Mouse (Mus musculus) lung, postnatal 0 days (tissue): ENCODE data around the gene Enox1. TPM values are rescaled to one million over a fixed set of nuclear protein-coding genes. Genes with fewer than 3 reads are reported as not detected.
A peak's percentile ranks its signal among the peaks of the same experiment; 100 is the strongest.

Experiments
- ATAC-seq: fragments of 200-750 bp; cut with Nextera tagmentation; 2 replicates; pipeline ENCODE4 v1.8.0; 2017; ENCODE audit warnings: moderate library complexity
- DNase-seq: peaks from one replicate; pipeline ENCODE4 v3.0.0-alpha.2; 2016; ENCODE audit warnings: low spot score
- H3K27ac ChIP-seq: fragments of 300-500 bp; sonication (generic); 2 replicates; pipeline ENCODE4 v1.5.1; 2014; ENCODE audit warnings: antibody characterized with exemption, mild to moderate bottlenecking, low read length, mixed read lengths
- H3K27me3 ChIP-seq: fragments of 300-500 bp; sonication (generic); replicated peaks from 2 replicates; pipeline ENCODE4 v1.6.1; 2014; ENCODE audit warnings: low read length, mixed read lengths; ENCODE audit not compliant: insufficient read depth
- H3K36me3 ChIP-seq: fragments of 300-500 bp; sonication (generic); 2 replicates; pipeline ENCODE4 v1.6.1; 2014; ENCODE audit warnings: low read length, mixed read lengths; ENCODE audit not compliant: insufficient read depth
- H3K4me1 ChIP-seq: fragments of 300-500 bp; sonication (generic); 2 replicates; pipeline ENCODE4 v1.6.1; 2014; ENCODE audit warnings: antibody characterized with exemption, low read depth, low read length, mixed read lengths; ENCODE audit not compliant: insufficient read depth
- H3K4me2 ChIP-seq: fragments of 300-500 bp; sonication (generic); replicated peaks from 2 replicates; pipeline ENCODE4 v1.6.1; 2014; ENCODE audit warnings: low read depth, mild to moderate bottlenecking, low read length, moderate library complexity, mixed read lengths
- H3K4me3 ChIP-seq: fragments of 300-500 bp; sonication (generic); 2 replicates; pipeline ENCODE4 v1.5.1; 2014; ENCODE audit warnings: low read depth, low read length
- H3K9ac ChIP-seq: fragments of 300-500 bp; sonication (generic); replicated peaks from 2 replicates; pipeline ENCODE4 v1.6.1; 2014; ENCODE audit warnings: low read depth, mild to moderate bottlenecking
- H3K9me3 ChIP-seq: fragments of 300-500 bp; sonication (generic); 2 replicates; pipeline ENCODE4 v1.6.1; 2016; ENCODE audit warnings: low read length, mixed read lengths
- CTCF ChIP-seq: IDR thresholded peaks from 2 replicates; pipeline ENCODE4 v1.5.1; 2016; ENCODE audit warnings: antibody characterized with exemption, mild to moderate bottlenecking
- EP300 ChIP-seq: IDR thresholded peaks from 2 replicates; pipeline ENCODE4 v1.6.1; 2016; ENCODE audit warnings: antibody characterized with exemption, mild to moderate bottlenecking, control low read depth
- WGBS: fragments of 180-500 bp; shearing (Covaris S2); extraction: QIAGEN DNeasy Blood & Tissue Kit; methylation state at CpG from one replicate; pipeline ENCODE4 v1.1.7; 2014; 5-methylcytosine and 5-hydroxymethylcytosine counted together
- polyA plus RNA-seq: library from polyadenylated mRNA; unstranded; fragments of >200 nt; fragmentation: Nextera tagmentation; extraction: Ambion mirVana; gene quantifications from 2 replicates; pipeline ENCODE4 v1.2.1, GENCODE M21; 2015

The Enox1 gene
- polyA plus RNA-seq, 1 experiment from 2014 or later = 1.5 TPM

- no peaks in the 10 kb centered on the region for H3K4me1 ChIP-seq
- no peaks in the 10 kb centered on the region for H3K9me3 ChIP-seq
- ATAC-seq (no peak), DNase-seq (no peak)
- H3K4me2 ChIP-seq = no peak overlapping the region
- H3K9ac ChIP-seq = no peak overlapping the region
- H3K27ac ChIP-seq = no peak overlapping the region
- no peak overlapping the region for H3K4me3 ChIP-seq
- no peak for TF ChIP-seq EP300
- no peak for TF ChIP-seq CTCF
- no peaks in the 10 kb centered on the region for H3K36me3 ChIP-seq
- WGBS = 70% methylated on average over 11 of the region's 11 CpGs
- H3K27me3 ChIP-seq = no peaks in the 10 kb centered on the region
Measured at GRCm38 (mm10) chr14:77671961-77672360, 515.4 kb downstream of the Enox1 start.

- DNase-seq (peak; percentile 16), ATAC-seq (peak; percentile 64)
- Histone ChIP-seq H3K4me2 (no peak overlapping the region), H3K9ac (no peak overlapping the region), H3K9me3 (no peaks in the 10 kb centered on the region), H3K4me3 (no peak overlapping the region), H3K36me3 (no peaks in the 10 kb centered on the region), H3K27me3 (no peaks in the 10 kb centered on the region), H3K27ac (no peak overlapping the region), H3K4me1 (no peaks in the 10 kb centered on the region)
- TF ChIP-seq EP300 = no peak
- TF ChIP-seq CTCF = no peak
- 12% methylated on average over 8 of the region's 8 CpGs for WGBS
Measured at GRCm38 (mm10) chr14:77673138-77673537, 516.6 kb downstream of the Enox1 start.

GRCm38 (mm10) chr14:77677951-77678350 is 521.4 kb downstream of the Enox1 start:
- no peak overlapping the region for H3K9ac ChIP-seq
- H3K27me3 ChIP-seq = no peaks in the 10 kb centered on the region
- no peak for ATAC-seq
- no peak overlapping the region for H3K4me3 ChIP-seq
- no peaks in the 10 kb centered on the region for H3K4me1 ChIP-seq
- no peaks in the 10 kb centered on the region for H3K36me3 ChIP-seq
- 69% methylated on average over 7 of the region's 7 CpGs for WGBS
- no peak overlapping the region for H3K4me2 ChIP-seq
- no peak overlapping the region for H3K27ac ChIP-seq
- no peak for DNase-seq
- TF ChIP-seq CTCF (no peak), EP300 (no peak)
- no peaks in the 10 kb centered on the region for H3K9me3 ChIP-seq

- WGBS = 66% methylated on average over 9 of the region's 9 CpGs
- DNase-seq (no peak), ATAC-seq (no peak)
- H3K27me3 ChIP-seq = no peaks in the 10 kb centered on the region
- H3K27ac ChIP-seq = no peak overlapping the region
- H3K36me3 ChIP-seq = no peaks in the 10 kb centered on the region
- TF ChIP-seq CTCF = no peak
- H3K9me3 ChIP-seq = no peaks in the 10 kb centered on the region
- H3K9ac ChIP-seq = no peak overlapping the region
- H3K4me1 ChIP-seq = no peaks in the 10 kb centered on the region
- H3K4me2 ChIP-seq = no peak overlapping the region
- no peak overlapping the region for H3K4me3 ChIP-seq
Measured at GRCm38 (mm10) chr14:77679877-77680276, 523.3 kb downstream of the Enox1 start.

GRCm38 (mm10) chr14:77682888-77683555 is 526.5 kb downstream of the Enox1 start:
- no peak for ATAC-seq

GRCm38 (mm10) chr14:77689816-77690215 is 533.3 kb downstream of the Enox1 start:
- WGBS = 83% methylated on average over 4 of the region's 4 CpGs
- H3K4me2 ChIP-seq = no peak overlapping the region
- no peaks in the 10 kb centered on the region for H3K4me1 ChIP-seq
- TF ChIP-seq CTCF (no peak), EP300 (no peak)
- H3K9ac ChIP-seq = no peak overlapping the region
- H3K9me3 ChIP-seq = no peaks in the 10 kb centered on the region
- ATAC-seq (no peak), DNase-seq (no peak)
- H3K4me3 ChIP-seq = no peak overlapping the region
- no peaks in the 10 kb centered on the region for H3K36me3 ChIP-seq
- no peaks in the 10 kb centered on the region for H3K27me3 ChIP-seq
- no peak overlapping the region for H3K27ac ChIP-seq

More at GRCm38 (mm10) chr14:77682888-77683555, 526.5 kb downstream of the Enox1 start:
- Histone ChIP-seq H3K4me3 (no peak overlapping the region), H3K27ac (no peak overlapping the region), H3K4me2 (no peak overlapping the region), H3K36me3 (no peaks in the 10 kb centered on the region), H3K9ac (no peak overlapping the region), H3K27me3 (no peaks in the 10 kb centered on the region), H3K9me3 (no peaks in the 10 kb centered on the region), H3K4me1 (no peaks in the 10 kb centered on the region)
- 87% methylated on average over 10 of the region's 10 CpGs for WGBS
- DNase-seq = no peak
- TF ChIP-seq EP300 (no peak), CTCF (no peak)
